10 mouse cellular contexts compared by ENCODE assay signal in the genomic region with DNA sequence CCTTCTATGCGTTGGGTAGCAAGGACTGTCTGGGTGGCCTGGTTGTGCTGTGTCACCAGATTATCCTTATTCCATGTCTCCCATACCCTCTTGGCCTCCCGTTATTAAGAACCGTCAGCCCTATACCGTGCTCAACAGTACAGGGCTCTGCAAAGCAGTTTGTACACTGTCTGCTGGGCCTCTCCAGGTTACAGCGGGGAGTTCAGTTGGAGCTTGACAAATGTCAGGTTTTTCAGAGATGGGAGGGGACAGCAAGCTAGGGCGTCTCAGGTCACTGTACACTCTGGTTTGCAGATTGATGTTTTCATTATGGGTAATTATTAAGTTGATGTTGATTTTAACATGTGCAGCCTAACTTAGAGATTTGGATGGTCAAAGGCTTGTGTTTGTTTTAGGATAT.
DNase-seq lines count a peak whose midpoint lies in the region; ATAC-seq and TF ChIP-seq lines count a peak whose summit lies in the region.
"Had no signal": no experiment of that assay in that cellular context is flagged by ENCODE, and none has a peak within 500 bp of the region (broad histone marks: within the 10 kb centered on the region; RNA-seq: fewer than 3 reads in every experiment).

No protein-coding gene starts in this region.

- H3K4me2 ChIP-seq in hindbrain, embryonic 16.5 days (ENCODE audit: low read length) = no peak overlapping the region
- H3K4me2 ChIP-seq in hindbrain, embryonic 14.5 days (replicated peaks) = no peak overlapping the region
- no peak overlapping the region for H3K4me2 ChIP-seq in lung, embryonic 15.5 days
- H3K4me2 ChIP-seq in heart, postnatal 0 days (ENCODE audit: low read depth, low read length) = no peak overlapping the region
- H3K4me2 ChIP-seq in myocyte (ENCODE audit: low read depth) = peak overlapping the region; percentile 99
- H3K4me2 ChIP-seq: hindbrain, embryonic 15.5 days had no signal

- 0 out of 2 replicates have a peak, but pooled peaks have one; percentile 8 for ATAC-seq in hindbrain, embryonic 16.5 days
- ATAC-seq in hindbrain, embryonic 14.5 days (ENCODE audit: low FRiP score) = no peak
- no peak for ATAC-seq in lung, embryonic 15.5 days (ENCODE audit: borderline replicate concordance, extremely low read depth, low FRiP score, low TSS enrichment)
- no peak for ATAC-seq in heart, postnatal 0 days (ENCODE audit: insufficient read depth, low read depth)

- H3ac ChIP-seq in myocyte (ENCODE audit: control insufficient read depth, insufficient read length) = no peak overlapping the region

- TF ChIP-seq POLR2A in myocyte (IDR thresholded peaks at IDR 0.05; ENCODE audit: insufficient read length, low read depth) = no peak

- WGBS in hindbrain, embryonic 16.5 days = 89% methylated on average over 6 of the region's 6 CpGs
- 85% methylated on average over 6 of the region's 6 CpGs for WGBS in hindbrain, embryonic 14.5 days
- WGBS in lung, embryonic 15.5 days = 68% methylated on average over 6 of the region's 6 CpGs
- WGBS in heart, postnatal 0 days = 62% methylated on average over 6 of the region's 6 CpGs

- H3K4me1 ChIP-seq in hindbrain, embryonic 16.5 days (ENCODE audit: control insufficient read depth, insufficient read depth, low read depth, low read length) = peaks cover 10% of the 10 kb centered on the region
- peaks cover 12% of the 10 kb centered on the region for H3K4me1 ChIP-seq in hindbrain, embryonic 14.5 days (replicated peaks; ENCODE audit: control insufficient read depth, insufficient read depth, low read length)
- H3K4me1 ChIP-seq in lung, embryonic 15.5 days = peaks cover 81% of the 10 kb centered on the region
- H3K4me1 ChIP-seq in heart, postnatal 0 days (ENCODE audit: control insufficient read depth, insufficient read depth) = peaks cover 78% of the 10 kb centered on the region

- H3K9me3 ChIP-seq in hindbrain, embryonic 16.5 days (ENCODE audit: control insufficient read depth, low read length) = no peaks in the 10 kb centered on the region
- H3K9me3 ChIP-seq in hindbrain, embryonic 14.5 days (ENCODE audit: control insufficient read depth, low read length) = no peaks in the 10 kb centered on the region
- H3K9me3 ChIP-seq in lung, embryonic 15.5 days = no peaks in the 10 kb centered on the region
- no peaks in the 10 kb centered on the region for H3K9me3 ChIP-seq in heart, postnatal 0 days (replicated peaks; ENCODE audit: control insufficient read depth, low read length)
- H3K9me3 ChIP-seq: hindbrain, embryonic 15.5 days had no signal

- no peak overlapping the region for H3K9ac ChIP-seq in hindbrain, embryonic 16.5 days (ENCODE audit: low read depth, low read length)
- no peak overlapping the region for H3K9ac ChIP-seq in hindbrain, embryonic 14.5 days
- no peak overlapping the region for H3K9ac ChIP-seq in lung, embryonic 15.5 days
- H3K9ac ChIP-seq in heart, postnatal 0 days (replicated peaks; ENCODE audit: low read depth, low read length) = no peak overlapping the region
- H3K9ac ChIP-seq: hindbrain, embryonic 15.5 days had no signal

- peaks cover 100% of the 10 kb centered on the region for H3K79me2 ChIP-seq in myocyte (ENCODE audit: control insufficient read depth, insufficient read depth)

- no peak for TF ChIP-seq CTCF in heart, postnatal 0 days (IDR thresholded peaks at IDR 0.05; ENCODE audit: low read depth)

- H3K36me3 ChIP-seq in hindbrain, embryonic 16.5 days (ENCODE audit: control insufficient read depth, insufficient read depth, low read length) = no peaks in the 10 kb centered on the region; the same call in 1 of the 2 replicates
- 0 out of 2 replicates have a peak, but pooled peaks cover 5% of the 10 kb centered on the region for H3K36me3 ChIP-seq in hindbrain, embryonic 14.5 days (replicated peaks; ENCODE audit: control insufficient read depth, insufficient read depth)
- H3K36me3 ChIP-seq in lung, embryonic 15.5 days = peaks cover 13% of the 10 kb centered on the region; the same call in 1 of the 2 replicates
- peaks cover 17% of the 10 kb centered on the region for H3K36me3 ChIP-seq in heart, postnatal 0 days (replicated peaks; ENCODE audit: control insufficient read depth, insufficient read depth, low read length)
- H3K36me3 ChIP-seq in myocyte (ENCODE audit: control insufficient read depth, insufficient read depth) = peaks cover 23% of the 10 kb centered on the region
- H3K36me3 ChIP-seq: hindbrain, embryonic 15.5 days had no signal

- no peaks in the 10 kb centered on the region for H3K27me3 ChIP-seq in hindbrain, embryonic 16.5 days (replicated peaks; ENCODE audit: control insufficient read depth, insufficient read depth, low read length)
- H3K27me3 ChIP-seq in hindbrain, embryonic 14.5 days (ENCODE audit: control insufficient read depth, insufficient read depth, low read length) = no peaks in the 10 kb centered on the region
- no peaks in the 10 kb centered on the region for H3K27me3 ChIP-seq in lung, embryonic 15.5 days
- no peaks in the 10 kb centered on the region for H3K27me3 ChIP-seq in heart, postnatal 0 days (ENCODE audit: control insufficient read depth, insufficient read depth, low read length)
- no peaks in the 10 kb centered on the region for H3K27me3 ChIP-seq in myocyte (ENCODE audit: control insufficient read depth, insufficient read depth, insufficient read length)
- H3K27me3 ChIP-seq: hindbrain, embryonic 15.5 days had no signal

- no peak for TF ChIP-seq EP300 in heart, postnatal 0 days (IDR thresholded peaks at IDR 0.05; ENCODE audit: low read depth)

- H3K27ac ChIP-seq in hindbrain, embryonic 16.5 days (ENCODE audit: low read depth, low read length) = no peak overlapping the region
- H3K27ac ChIP-seq in hindbrain, embryonic 14.5 days = no peak overlapping the region
- H3K27ac ChIP-seq in lung, embryonic 15.5 days = peak overlapping the region; percentile 43; the same call in 1 of the 2 replicates
- H3K27ac ChIP-seq in heart, postnatal 0 days (ENCODE audit: low read depth) = peak overlapping the region; percentile 79
- H3K27ac ChIP-seq: hindbrain, embryonic 15.5 days had no signal

- DNase-seq in hindbrain, embryonic 14.5 days (ENCODE audit: low spot score) = no peak
- no peak for DNase-seq in lung, postnatal 4 days
- DNase-seq in heart, postnatal 0 days (ENCODE audit: low spot score) = no peak
- DNase-seq in right cerebral cortex, postnatal 14 days = no peak
- DNase-seq in cerebellum, postnatal 25 days = no peak
- DNase-seq: cerebellum, postnatal 14 days had no signal

- no peak overlapping the region for H3K4me3 ChIP-seq in hindbrain, embryonic 16.5 days (ENCODE audit: low read length)
- H3K4me3 ChIP-seq in hindbrain, embryonic 14.5 days (replicated peaks; ENCODE audit: low read length) = no peak overlapping the region
- H3K4me3 ChIP-seq in lung, embryonic 15.5 days = no peak overlapping the region
- no peak overlapping the region for H3K4me3 ChIP-seq in heart, postnatal 0 days (ENCODE audit: low read depth, low read length)
- H3K4me3 ChIP-seq in myocyte = no peak overlapping the region
- H3K4me3 ChIP-seq: hindbrain, embryonic 15.5 days had no signal

TF ChIP-seq in myocyte, 11 proteins besides CTCF, POLR2A, EP300 and RAD21:
- TF ChIP-seq REST (IDR thresholded peaks at IDR 0.05; ENCODE audit: insufficient read depth, insufficient read length) = no peak
- no peak for TF ChIP-seq SRF (IDR thresholded peaks at IDR 0.05; ENCODE audit: control insufficient read depth, insufficient read length, low read depth)
- TF ChIP-seq USF1 (IDR thresholded peaks at IDR 0.05; ENCODE audit: low read depth) = no peak
- no peak for TF ChIP-seq E2F4 (IDR thresholded peaks at IDR 0.05; ENCODE audit: insufficient read depth)
- TF ChIP-seq POLR2AphosphoS2 (IDR thresholded peaks at IDR 0.05; ENCODE audit: insufficient read length, low read depth) = no peak
- no peak for TF ChIP-seq TCF12 (IDR thresholded peaks at IDR 0.05; ENCODE audit: insufficient read depth, poor library complexity, severe bottlenecking)
- no peak for TF ChIP-seq MYOG (IDR thresholded peaks at IDR 0.05; ENCODE audit: control insufficient read depth in 1 of 3, insufficient read depth in 1 of 3, insufficient read length in 2 of 3, low read depth in 2 of 3)
- no peak for TF ChIP-seq TCF3 (IDR thresholded peaks at IDR 0.05; ENCODE audit: insufficient read length, low read depth)
- no peak for TF ChIP-seq MYOD1 (IDR thresholded peaks at IDR 0.05; ENCODE audit: control insufficient read depth in 1 of 3, insufficient read length in 2 of 3, low read depth in 2 of 3)
- no peak for TF ChIP-seq CEBPB (IDR thresholded peaks at IDR 0.05; ENCODE audit: insufficient read depth, poor library complexity, severe bottlenecking)

Comparison
In these comparisons a context has a peak if more than half of its experiments do, and no peak if none do; other contexts are left out.
1. H3K27ac ChIP-seq: peak in lung, embryonic 15.5 days (single experiment) and heart, postnatal 0 days (single experiment); none in hindbrain, embryonic 16.5 days (single experiment) and hindbrain, embryonic 14.5 days (single experiment).